Mouse (Mus musculus) embryonic facial prominence, embryonic 12.5 days (tissue): ENCODE data around the gene Glis3. TPM values are rescaled to one million over a fixed set of nuclear protein-coding genes. Genes with fewer than 3 reads are reported as not detected.

Source experiments
- ATAC-seq: fragments of 200-750 bp; cut with Nextera tagmentation; 2 replicates; pipeline ENCODE4 v1.8.0; 2017; ENCODE audit not compliant: insufficient number of reproducible peaks, insufficient read depth, low FRiP score, low TSS enrichment
- H3K27ac ChIP-seq: fragments of 300-500 bp; sonication (generic); 2 replicates; pipeline ENCODE4 v1.5.1; 2016; ENCODE audit warnings: mild to moderate bottlenecking
- H3K27me3 ChIP-seq: fragments of 300-500 bp; sonication (generic); 2 replicates; pipeline ENCODE4 v1.6.1; 2016; ENCODE audit warnings: mild to moderate bottlenecking, moderate library complexity
- H3K36me3 ChIP-seq: fragments of 300-500 bp; sonication (generic); 2 replicates; pipeline ENCODE4 v1.6.1; 2016; ENCODE audit warnings: mild to moderate bottlenecking
- H3K4me1 ChIP-seq: fragments of 300-500 bp; sonication (generic); 2 replicates; pipeline ENCODE4 v1.6.1; 2016
- H3K4me2 ChIP-seq: fragments of 300-500 bp; sonication (generic); replicated peaks from 2 replicates; pipeline ENCODE4 v1.6.1; 2016; ENCODE audit warnings: mild to moderate bottlenecking, moderate library complexity
- H3K4me3 ChIP-seq: fragments of 300-500 bp; sonication (generic); 2 replicates; pipeline ENCODE4 v1.5.1; 2016; ENCODE audit warnings: mild to moderate bottlenecking
- H3K9ac ChIP-seq: fragments of 300-500 bp; sonication (generic); 2 replicates; pipeline ENCODE4 v1.6.1; 2016; ENCODE audit warnings: mild to moderate bottlenecking, moderate library complexity
- H3K9me3 ChIP-seq: fragments of 300-500 bp; sonication (generic); 2 replicates; pipeline ENCODE4 v1.6.1; 2016; ENCODE audit warnings: mild to moderate bottlenecking, moderate library complexity
- WGBS: fragments of 180-500 bp; shearing (Covaris S2); methylation state at CpG from one replicate; pipeline ENCODE4 v1.1.7; 2016; 5-methylcytosine and 5-hydroxymethylcytosine counted together
- polyA plus RNA-seq: library from polyadenylated mRNA; unstranded; fragments of >200 nt; fragmentation: Nextera tagmentation; extraction: Ambion mirVana; gene quantifications from 2 replicates; pipeline ENCODE4 v1.2.1, GENCODE M21; 2016

Glis3 gene
- polyA plus RNA-seq, 1 experiment from 2014 or later: 7.8 TPM

DNA sequence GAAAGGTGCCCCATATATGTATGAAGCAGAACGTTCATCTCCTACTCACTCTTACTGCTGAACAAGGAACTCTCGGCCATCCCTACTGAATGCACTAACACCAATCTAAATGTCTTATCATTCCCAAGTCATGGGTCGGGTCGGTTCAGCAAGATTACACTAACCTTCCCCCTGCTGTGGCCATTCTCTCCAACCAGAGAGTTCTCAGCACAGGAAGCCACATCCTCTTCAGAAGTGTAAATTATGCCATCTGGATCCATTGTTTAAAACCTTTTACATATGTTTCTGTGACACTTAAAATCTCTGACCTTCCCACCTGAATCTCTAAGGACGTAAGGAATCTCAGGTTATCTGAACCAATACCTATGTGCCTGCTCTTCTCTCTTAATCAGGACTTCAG is 29.0 kb downstream of the Glis3 start:
- Histone ChIP-seq H3K36me3 (no peaks in the 10 kb centered on the region), H3K4me3 (no peak overlapping the region), H3K4me2 (no peak overlapping the region), H3K9ac (no peak overlapping the region), H3K4me1 (0 out of 2 replicates have a peak, but pooled peaks cover 4% of the 10 kb centered on the region), H3K9me3 (no peaks in the 10 kb centered on the region), H3K27me3 (no peaks in the 10 kb centered on the region; the same call in 1 of the 2 replicates), H3K27ac (no peak overlapping the region)
- no peak for ATAC-seq
- WGBS: 84% methylated on average over 5 of the region's 5 CpGs

- no peak overlapping the region for H3K4me3 ChIP-seq
- no peak overlapping the region for H3K4me2 ChIP-seq
- H3K9ac ChIP-seq: no peak overlapping the region
- no peaks in the 10 kb centered on the region for H3K36me3 ChIP-seq
- WGBS: 73% methylated on average over 5 of the region's 5 CpGs
- H3K27ac ChIP-seq: no peak overlapping the region
- peaks cover 7% of the 10 kb centered on the region; the same call in 1 of the 2 replicates for H3K4me1 ChIP-seq
- ATAC-seq: no peak
- no peaks in the 10 kb centered on the region for H3K9me3 ChIP-seq
- H3K27me3 ChIP-seq: no peaks in the 10 kb centered on the region; the same call in 1 of the 2 replicates
These were observed 30.4 kb downstream of the Glis3 start for GRCm38 (mm10) chr19:28649489-28649888.

- ATAC-seq: no peak
These were observed 31.0 kb downstream of the Glis3 start for GRCm38 (mm10) chr19:28648881-28649280.

DNA sequence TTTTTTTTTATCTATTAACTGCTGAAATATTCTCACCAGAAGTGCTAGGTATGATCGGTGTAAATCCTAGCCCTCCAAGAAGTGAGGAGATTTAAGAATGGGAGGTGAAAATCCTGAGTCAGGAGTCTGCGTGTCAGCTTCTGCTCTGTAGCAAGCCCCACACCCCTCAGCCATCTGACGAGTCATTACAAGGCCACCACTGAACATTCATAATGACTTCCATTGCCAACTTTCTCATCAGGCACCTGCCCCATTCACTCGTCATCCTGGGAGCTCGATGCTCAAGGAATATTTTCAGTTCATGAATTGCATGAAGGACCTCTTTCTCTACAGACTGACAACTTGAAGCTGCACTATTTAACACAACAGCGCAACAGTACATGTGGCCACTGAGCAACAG is 32.5 kb downstream of the Glis3 start:
- Histone ChIP-seq H3K27ac (no peak overlapping the region), H3K4me1 (peaks cover 7% of the 10 kb centered on the region; the same call in 1 of the 2 replicates), H3K9ac (no peak overlapping the region), H3K9me3 (no peaks in the 10 kb centered on the region), H3K4me2 (no peak overlapping the region), H3K36me3 (no peaks in the 10 kb centered on the region), H3K4me3 (no peak overlapping the region), H3K27me3 (no peaks in the 10 kb centered on the region; the same call in 1 of the 2 replicates)
- 88% methylated on average over 6 of the region's 6 CpGs for WGBS
- no peak for ATAC-seq

More at GRCm38 (mm10) chr19:28648881-28649280, 31.0 kb downstream of the Glis3 start:
- WGBS: 55% methylated on average over 4 of the region's 4 CpGs
- Histone ChIP-seq H3K27me3 (no peaks in the 10 kb centered on the region; the same call in 1 of the 2 replicates), H3K9me3 (no peaks in the 10 kb centered on the region), H3K4me3 (no peak overlapping the region), H3K9ac (no peak overlapping the region), H3K36me3 (no peaks in the 10 kb centered on the region), H3K4me1 (peaks cover 7% of the 10 kb centered on the region; the same call in 1 of the 2 replicates), H3K4me2 (no peak overlapping the region), H3K27ac (no peak overlapping the region)

DNA sequence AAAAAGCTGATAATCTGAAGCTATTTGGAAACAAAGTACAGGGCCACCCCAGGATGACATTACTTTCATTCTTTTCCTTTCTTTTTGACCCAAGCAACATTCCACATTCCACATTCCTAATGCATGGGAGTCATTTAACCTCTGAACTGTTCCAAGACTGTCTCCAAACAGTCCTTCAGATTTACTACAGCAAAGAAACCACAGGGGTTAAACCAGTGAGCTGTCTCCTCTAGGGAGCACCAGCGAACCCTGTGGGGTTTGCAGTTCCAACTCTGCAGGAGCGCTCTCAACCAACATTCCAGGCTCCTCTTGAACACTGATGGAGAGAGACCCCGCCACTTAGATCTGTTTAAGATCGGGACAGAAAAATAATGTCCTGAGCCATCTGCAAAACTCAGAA is 33.6 kb downstream of the Glis3 start:
- ATAC-seq: no peak
- 43% methylated on average over 4 of the region's 4 CpGs for WGBS

GRCm38 (mm10) chr19:28640861-28641381 is 39.0 kb downstream of the Glis3 start:
- Histone ChIP-seq H3K36me3 (no peaks in the 10 kb centered on the region), H3K27me3 (no peaks in the 10 kb centered on the region), H3K9ac (no peak overlapping the region), H3K9me3 (no peaks in the 10 kb centered on the region), H3K4me2 (no peak overlapping the region), H3K4me1 (peaks cover 9% of the 10 kb centered on the region; the same call in 1 of the 2 replicates), H3K4me3 (no peak overlapping the region), H3K27ac (no peak overlapping the region)
- WGBS: 64% methylated on average over 7 of the region's 7 CpGs
- 0 out of 2 replicates have a peak, but pooled peaks have one; percentile 74 for ATAC-seq

More for the DNA sequence above, 33.6 kb downstream of the Glis3 start:
- no peak overlapping the region for H3K4me3 ChIP-seq
- peaks cover 7% of the 10 kb centered on the region; the same call in 1 of the 2 replicates for H3K4me1 ChIP-seq
- H3K27me3 ChIP-seq: no peaks in the 10 kb centered on the region
- H3K27ac ChIP-seq: no peak overlapping the region
- no peak overlapping the region for H3K4me2 ChIP-seq
- no peaks in the 10 kb centered on the region for H3K9me3 ChIP-seq
- H3K9ac ChIP-seq: no peak overlapping the region
- H3K36me3 ChIP-seq: no peaks in the 10 kb centered on the region

- Histone ChIP-seq H3K4me1 (peaks cover 5% of the 10 kb centered on the region; the same call in 1 of the 2 replicates), H3K9ac (no peak overlapping the region), H3K9me3 (no peaks in the 10 kb centered on the region), H3K27me3 (no peaks in the 10 kb centered on the region), H3K4me2 (no peak overlapping the region), H3K27ac (no peak overlapping the region), H3K36me3 (no peaks in the 10 kb centered on the region), H3K4me3 (no peak overlapping the region)
- no peak for ATAC-seq
- WGBS: 48% methylated on average over 7 of the region's 8 CpGs
These were observed 43.8 kb downstream of the Glis3 start for GRCm38 (mm10) chr19:28635991-28636553.

DNA sequence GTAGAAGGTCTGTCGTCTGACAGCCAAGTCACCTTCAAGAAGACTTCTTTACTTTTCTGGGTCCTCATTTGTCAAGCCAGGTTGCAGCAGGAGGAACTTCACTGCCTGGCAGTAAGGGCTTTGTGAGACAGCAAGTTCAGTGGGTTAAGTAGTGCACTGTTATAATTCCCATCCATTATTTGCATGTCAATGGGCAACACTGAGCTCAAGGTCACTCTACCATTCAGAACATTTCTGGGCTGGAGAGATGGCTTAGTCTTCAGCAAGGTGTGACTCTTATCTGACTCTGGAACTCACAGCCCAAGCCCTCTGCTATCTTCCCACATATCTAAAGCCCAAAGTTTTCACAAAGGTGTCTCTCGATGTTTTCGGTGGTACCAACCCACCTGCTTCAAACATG is 44.9 kb downstream of the Glis3 start:
- H3K27ac ChIP-seq: no peak overlapping the region
- no peaks in the 10 kb centered on the region for H3K4me1 ChIP-seq
- H3K4me2 ChIP-seq: no peak overlapping the region
- H3K36me3 ChIP-seq: no peaks in the 10 kb centered on the region
- H3K9me3 ChIP-seq: no peaks in the 10 kb centered on the region
- H3K9ac ChIP-seq: no peak overlapping the region
- 89% methylated on average over 3 of the region's 3 CpGs for WGBS
- H3K4me3 ChIP-seq: no peak overlapping the region
- no peak for ATAC-seq
- no peaks in the 10 kb centered on the region for H3K27me3 ChIP-seq

- H3K27me3 ChIP-seq: no peaks in the 10 kb centered on the region
- no peaks in the 10 kb centered on the region for H3K4me1 ChIP-seq
- H3K36me3 ChIP-seq: no peaks in the 10 kb centered on the region
- no peak for ATAC-seq
- no peak overlapping the region for H3K4me3 ChIP-seq
- H3K27ac ChIP-seq: no peak overlapping the region
- no peak overlapping the region for H3K9ac ChIP-seq
- H3K9me3 ChIP-seq: no peaks in the 10 kb centered on the region
- no peak overlapping the region for H3K4me2 ChIP-seq
- 56% methylated on average over 8 of the region's 8 CpGs for WGBS
These were observed 51.5 kb downstream of the Glis3 start for GRCm38 (mm10) chr19:28628416-28628815.

DNA sequence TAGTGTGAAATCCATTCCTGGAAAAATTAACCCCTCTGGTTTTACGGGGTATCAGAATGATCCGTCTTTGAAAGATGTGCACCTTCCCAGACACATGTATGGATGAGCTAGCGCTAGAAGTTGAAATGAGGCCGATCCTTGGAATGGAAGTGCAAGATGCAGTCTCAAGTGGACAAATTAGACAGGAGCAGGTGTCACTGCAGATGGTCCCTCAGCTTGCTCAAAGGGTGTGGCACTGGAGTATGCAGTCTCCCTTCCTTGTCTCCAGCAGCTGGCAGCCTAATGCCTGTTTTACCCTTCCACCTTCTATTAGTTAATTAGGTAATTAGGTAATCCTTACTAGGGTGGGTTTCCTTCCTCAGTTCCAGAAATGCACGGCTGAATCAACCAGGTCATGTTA is 53.7 kb downstream of the Glis3 start:
- no peak for ATAC-seq
- no peaks in the 10 kb centered on the region for H3K36me3 ChIP-seq
- WGBS: 83% methylated on average over 5 of the region's 5 CpGs

GRCm38 (mm10) chr19:28624571-28624970 is 55.3 kb downstream of the Glis3 start:
- Histone ChIP-seq H3K27me3 (no peaks in the 10 kb centered on the region), H3K36me3 (no peaks in the 10 kb centered on the region), H3K9ac (no peak overlapping the region), H3K27ac (no peak overlapping the region), H3K4me2 (no peak overlapping the region), H3K4me1 (no peaks in the 10 kb centered on the region), H3K9me3 (no peaks in the 10 kb centered on the region), H3K4me3 (no peak overlapping the region)
- 88% methylated on average over 1 of the region's 1 CpGs for WGBS
- no peak for ATAC-seq

More for the DNA sequence above, 53.7 kb downstream of the Glis3 start:
- no peak overlapping the region for H3K4me2 ChIP-seq
- no peak overlapping the region for H3K9ac ChIP-seq
- H3K4me1 ChIP-seq: no peaks in the 10 kb centered on the region
- no peak overlapping the region for H3K4me3 ChIP-seq
- H3K27me3 ChIP-seq: no peaks in the 10 kb centered on the region
- H3K9me3 ChIP-seq: no peaks in the 10 kb centered on the region
- no peak overlapping the region for H3K27ac ChIP-seq

- H3K4me3 ChIP-seq: no peak overlapping the region
- no peaks in the 10 kb centered on the region for H3K36me3 ChIP-seq
- no peaks in the 10 kb centered on the region for H3K9me3 ChIP-seq
- no peaks in the 10 kb centered on the region for H3K27me3 ChIP-seq
- H3K4me1 ChIP-seq: no peaks in the 10 kb centered on the region
- H3K9ac ChIP-seq: no peak overlapping the region
- 81% methylated on average over 10 of the region's 10 CpGs for WGBS
- H3K4me2 ChIP-seq: no peak overlapping the region
- ATAC-seq: no peak
- H3K27ac ChIP-seq: no peak overlapping the region
These were observed 56.2 kb downstream of the Glis3 start for GRCm38 (mm10) chr19:28623726-28624125.
